Mouse (Mus musculus): ENCODE data around the gene Tmem47.

Gene Tmem47

DNA sequence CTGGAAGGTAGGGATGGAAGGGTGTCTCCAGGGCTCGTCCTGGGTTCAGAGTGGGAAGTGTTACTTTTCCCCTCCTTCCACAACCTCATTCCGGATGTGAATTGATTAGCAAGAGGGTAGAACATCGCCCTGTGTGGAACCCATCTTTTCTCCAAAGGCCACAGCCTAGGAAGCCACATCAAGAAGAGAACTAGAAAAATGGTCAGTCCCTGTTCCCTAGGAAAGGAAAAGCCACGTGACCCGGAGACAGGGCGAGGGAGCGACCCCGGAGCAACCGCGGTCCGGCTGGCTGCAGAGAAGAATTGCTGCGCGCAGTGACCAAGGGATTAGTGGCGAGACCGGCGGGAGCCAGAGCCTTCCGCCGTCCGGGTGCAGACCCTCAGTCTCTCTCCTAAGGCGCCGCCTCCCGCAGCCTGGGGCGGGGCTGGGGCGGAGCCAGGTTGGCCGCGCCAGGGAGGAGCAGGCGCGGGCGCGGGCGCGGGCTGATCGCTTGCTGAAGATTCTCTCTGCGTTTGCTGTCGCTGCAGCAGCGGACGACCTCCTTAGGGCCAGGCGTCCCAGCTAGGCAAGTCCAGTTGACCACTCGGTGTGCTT lies at the start of gene Tmem47:
Gene Tmem47, plus strand, starts transcription at position 489 of the 594 bp plus-strand sequence.
- DNase-seq (ENCODE audit: low spot score) = peak; percentile 9

DNA sequence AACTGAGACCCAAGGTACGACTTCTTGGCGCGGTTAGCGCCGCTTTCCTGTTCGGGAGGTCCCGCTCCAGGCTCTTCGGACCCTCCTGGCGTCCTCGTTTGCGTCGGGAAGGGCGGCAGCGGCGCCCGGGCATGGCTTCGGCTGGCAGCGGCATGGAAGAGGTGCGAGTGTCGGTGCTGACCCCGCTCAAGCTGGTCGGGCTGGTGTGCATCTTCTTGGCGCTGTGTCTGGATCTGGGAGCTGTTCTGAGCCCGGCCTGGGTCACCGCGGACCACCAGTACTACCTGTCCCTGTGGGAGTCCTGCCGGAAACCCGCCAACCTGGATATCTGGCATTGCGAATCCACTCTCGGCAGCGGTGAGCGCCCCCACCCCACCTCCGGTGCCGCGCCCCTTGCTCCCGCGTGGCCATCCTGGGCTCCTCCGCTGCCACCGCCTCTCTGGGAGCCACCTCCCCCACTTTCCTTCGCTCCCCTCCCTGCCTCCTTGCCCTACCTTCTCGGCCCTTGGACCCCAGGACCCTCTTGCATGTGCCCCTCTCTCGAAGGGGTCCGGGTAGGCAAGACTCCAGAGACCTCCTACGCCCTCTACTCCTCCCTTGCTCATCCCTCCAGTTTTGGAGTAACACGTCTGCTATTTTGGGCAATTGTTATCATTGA lies 435 bp downstream of the Tmem47 start:
- no peak for DNase-seq (ENCODE audit: low spot score)

DNA sequence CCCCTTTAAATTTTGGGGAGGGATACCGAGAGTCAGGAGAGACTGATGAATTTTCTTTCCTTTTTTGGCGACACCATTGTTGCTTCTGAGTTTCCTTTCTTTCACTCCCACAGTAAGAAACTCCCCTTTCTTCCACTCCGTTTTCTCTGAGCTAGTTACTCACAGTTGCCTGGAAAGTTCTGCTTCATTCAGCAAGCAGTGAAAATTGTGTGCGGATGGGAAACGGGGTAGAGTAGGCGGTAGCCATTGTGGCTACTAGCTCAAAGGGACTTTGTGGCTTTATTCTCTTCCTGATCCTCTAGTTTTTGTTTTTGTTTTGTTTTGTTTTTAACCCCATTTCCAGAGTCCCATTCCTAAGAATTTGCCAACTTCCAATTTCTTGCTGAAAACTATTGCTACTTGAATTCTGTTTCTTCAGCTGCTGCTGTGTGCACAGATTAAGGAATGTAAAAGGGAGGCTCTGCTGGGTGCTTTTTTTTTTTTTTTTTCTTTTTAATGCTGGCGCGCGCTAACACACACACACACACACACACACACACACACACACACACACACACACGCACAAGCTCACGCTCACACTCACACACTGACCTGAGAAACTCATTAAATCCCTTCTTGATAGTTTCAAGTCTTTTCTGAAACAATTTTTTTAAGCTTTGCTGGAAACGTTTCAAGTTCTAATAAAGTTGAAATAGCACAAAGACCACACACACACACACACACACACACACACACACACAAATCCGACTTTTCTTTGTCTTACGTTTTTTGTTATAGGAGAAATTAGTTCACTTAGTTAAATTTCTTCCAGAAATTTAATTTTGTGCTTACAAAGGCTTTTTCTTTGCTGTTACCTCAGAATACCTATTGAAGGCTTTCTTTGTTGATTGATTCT lies 1.5 kb downstream of the Tmem47 start:
- DNase-seq (ENCODE audit: low spot score) = no peak

DNA sequence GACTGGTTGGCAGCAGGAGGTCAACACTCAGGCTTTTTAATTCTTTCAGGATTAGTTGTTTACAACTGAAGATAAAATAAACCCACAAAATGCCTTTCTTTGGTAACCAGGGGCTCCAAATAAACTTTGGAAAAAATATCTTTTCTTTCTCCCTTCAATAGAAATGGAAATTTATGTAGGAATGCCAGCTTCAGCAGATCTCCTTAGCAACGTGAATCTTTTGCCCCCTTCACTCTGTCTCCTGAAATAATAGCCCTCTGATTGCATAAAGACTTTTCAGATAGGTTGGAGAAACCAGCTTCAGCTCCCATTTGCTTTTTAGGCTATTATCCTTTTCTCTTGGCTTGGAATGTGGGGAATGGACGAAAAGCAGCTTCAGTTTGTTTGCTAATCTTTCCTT lies 2.2 kb downstream of the Tmem47 start:
- no peak for DNase-seq (ENCODE audit: low spot score)

DNA sequence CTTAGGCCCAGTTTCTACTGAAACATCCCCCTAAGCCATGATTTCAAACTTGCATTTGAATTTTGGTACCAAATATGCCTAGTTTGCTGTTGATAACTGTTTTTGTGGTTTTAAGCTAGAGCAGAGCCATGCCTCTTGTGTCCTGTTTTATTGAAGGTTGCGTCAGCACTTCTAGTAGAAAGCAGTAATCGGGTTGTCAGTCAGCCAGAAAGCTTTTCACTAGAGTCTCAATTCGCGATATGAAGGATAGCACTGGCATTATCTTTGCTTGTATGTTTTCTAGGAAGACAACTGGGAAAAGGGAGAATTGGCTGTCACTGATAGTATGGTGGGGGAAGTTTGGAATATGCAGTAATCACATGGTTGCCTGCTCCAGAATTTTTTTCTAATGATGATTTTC lies 3.3 kb downstream of the Tmem47 start:
- no peak for DNase-seq (ENCODE audit: low spot score)

DNA sequence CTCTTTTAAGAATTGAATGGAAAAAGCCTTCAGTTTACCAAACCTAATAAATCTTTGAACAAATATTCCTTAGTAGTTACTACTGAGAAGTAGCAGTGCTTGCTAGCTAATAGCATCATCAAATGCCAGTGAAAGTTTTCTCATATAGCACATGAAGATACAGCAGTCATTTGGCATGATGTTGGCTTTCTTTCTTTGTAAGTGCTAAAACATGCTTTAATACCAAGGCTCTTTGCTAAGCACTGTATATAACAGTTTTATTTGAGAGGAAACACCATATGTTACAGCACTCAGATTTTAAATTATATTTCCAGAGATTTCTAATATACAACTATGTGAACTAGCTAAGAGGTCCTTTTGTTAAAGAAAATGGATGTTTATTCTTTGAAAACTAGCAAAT lies 8.0 kb downstream of the Tmem47 start:
- DNase-seq (ENCODE audit: low spot score) = no peak

DNA sequence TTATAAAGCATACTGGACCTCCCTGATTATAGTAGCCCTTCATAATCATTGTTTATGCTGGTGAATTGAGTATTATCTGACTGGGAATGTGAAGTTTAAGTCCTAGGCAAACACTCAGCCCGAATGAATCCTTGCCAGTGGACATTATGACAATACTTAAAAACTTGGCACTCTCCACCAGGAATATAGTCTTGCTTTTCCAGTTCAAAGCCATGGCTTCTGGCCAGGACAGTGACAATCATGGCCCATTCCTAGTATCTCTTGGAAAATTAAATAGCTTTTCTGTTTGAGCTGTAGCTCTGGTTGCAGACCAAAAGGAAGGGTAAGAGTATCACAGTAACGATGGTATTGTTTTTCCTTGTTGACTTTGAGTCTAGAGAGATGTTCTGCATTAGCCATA lies 10.5 kb downstream of the Tmem47 start:
- no peak for DNase-seq (ENCODE audit: low spot score)

DNA sequence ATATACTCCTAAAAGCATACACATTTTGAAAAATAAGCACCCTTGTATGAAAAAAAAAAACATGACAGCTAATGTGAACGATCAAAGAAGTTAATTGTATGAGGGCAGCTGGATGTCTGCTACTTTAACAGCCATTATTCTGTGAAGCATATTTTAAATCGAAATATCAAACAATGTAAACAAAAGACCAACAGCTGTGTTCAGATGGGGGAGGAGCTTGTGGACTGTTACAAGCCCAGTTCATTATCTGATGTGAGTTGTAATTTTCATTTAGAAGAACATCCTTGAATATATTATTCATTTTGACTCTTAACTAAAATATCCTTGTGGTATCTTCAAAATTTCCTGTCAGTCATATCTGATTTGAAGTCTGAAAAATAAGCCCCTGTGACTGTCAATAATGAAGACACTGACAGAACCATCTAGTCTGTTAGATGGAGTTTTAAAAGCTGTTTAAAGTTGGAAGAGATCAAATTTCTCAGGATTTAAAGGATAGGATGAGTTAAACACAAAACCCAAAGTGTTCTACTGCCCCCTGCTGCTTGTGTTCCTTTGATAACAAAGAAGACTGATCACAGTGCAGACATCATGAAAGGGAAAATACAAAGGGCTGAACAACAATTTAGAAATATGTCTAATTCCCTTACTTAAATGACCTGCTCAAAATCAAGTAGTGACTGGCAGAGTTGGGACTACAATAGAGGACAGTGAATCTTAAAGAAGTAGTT lies 14.7 kb downstream of the Tmem47 start:
- DNase-seq (ENCODE audit: low spot score) = no peak

DNA sequence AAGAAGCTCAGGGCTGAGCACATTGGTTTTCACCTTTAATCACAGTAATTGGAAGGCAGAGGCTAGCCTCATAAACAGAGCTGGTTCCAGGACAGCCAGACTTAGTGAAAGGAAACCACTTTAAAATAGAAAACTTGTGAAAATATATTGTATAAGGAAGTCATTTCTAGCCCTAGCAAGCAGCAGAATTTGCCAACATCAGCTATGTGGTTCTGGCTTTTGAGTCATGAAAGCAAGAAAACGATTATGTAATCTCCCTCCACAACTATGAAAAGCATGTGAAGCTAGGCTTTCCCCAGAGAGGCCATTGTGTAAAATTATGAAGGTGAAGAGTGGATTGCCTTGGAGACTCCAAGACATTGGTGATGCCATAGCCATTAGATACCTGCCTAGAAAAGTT lies 76.9 kb downstream of the Tmem47 start:
- DNase-seq (ENCODE audit: low spot score) = no peak
